Mouse (Mus musculus): ENCODE measurements around the gene Mmp9. TPM values are rescaled to one million over a fixed set of nuclear protein-coding genes. Genes with fewer than 3 reads are reported as not detected.

Gene Mmp9
- 9.1 TPM for polyA plus RNA-seq (2014; fragmentation: Illumina TruSeq; extraction: RNeasy Lipid Tissue Mini Kit (QIAGEN cat#74804); ENCODE audit: low read depth, low replicate concordance)

DNA sequence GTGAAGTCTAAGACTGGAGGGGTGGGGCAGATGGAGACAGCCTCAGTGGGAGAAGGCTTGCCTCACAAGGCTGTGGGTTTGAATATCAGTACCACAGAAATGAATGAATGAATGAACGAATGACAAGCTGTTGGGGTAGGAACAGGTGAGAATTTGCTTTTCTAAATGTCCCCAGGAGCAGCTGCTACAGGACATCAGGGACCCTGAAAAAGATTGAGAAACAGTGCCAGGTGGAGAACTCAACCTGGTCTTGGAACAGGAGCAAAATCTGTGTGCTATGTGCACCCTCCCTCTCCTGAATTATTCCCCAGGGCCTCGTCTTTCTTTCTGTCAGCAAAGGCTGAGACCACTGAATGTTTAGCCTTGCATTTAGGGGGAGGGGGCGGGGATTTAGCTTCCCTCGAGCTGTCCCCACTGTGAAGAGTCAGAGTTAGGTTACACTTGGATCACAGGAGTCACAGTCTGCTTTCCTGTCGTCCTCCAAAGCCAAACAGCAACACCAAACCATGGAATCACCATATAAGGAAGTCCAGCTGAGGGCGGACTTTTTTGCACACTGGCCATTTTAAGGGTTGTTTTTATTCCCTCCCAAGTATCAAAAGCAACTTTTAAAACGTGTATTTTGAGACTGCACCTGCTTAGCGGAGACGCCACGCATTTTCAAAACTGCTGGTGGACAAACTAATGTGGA lies at the start of gene Mmp9:
Gene Mmp9, plus strand, starts transcription at position 641 of the 691 bp plus-strand sequence.

DNA sequence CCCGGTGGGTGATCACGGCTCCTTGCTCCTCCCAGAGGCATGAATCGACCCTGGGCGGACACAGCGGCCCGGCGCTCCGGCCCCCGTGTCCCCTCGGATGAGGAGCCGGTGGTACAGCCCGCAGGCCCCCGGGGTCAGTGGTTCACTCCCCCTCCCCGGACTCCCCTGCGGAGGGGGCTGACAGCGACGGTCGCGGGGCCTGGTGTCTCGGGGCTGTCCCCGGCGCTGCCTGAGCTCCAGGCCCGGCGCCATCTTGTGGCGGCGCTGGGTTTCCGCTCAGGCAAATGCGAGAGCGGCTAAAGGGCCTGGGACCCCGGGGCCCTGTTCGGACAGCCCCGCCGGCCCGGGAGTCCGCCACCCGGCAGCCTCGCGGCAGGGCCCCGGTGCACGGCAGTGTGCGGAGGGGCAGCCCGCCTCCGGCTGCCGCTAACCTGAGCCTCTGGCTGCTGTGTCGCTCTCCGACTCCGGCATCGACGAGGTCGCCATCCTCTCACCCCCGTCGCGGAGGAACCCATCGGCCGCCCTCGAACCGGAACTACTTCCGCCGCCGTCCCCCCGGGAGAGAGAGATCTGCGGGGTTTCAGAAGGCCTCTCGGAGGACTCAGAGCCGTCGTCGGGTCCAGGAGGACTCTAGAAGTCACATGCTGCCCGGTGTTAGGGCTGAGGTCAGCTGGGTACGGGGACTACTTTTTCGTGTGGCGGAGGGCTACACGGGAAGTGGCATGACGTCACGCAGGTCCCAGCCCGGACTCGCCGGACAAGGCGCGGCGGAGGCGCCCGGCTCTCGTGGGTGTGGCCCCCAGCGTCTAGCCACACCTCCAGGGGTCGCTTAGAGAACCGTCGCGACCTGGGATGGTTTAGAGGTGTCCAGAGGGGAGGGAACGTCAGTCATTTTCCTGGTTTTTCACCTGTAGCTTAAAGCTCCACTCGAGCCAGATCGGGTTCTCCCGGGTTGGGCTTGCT lies 29.2 kb upstream of the Mmp9 start, which contains the start of gene Zfp335:
Gene Zfp335, minus strand, starts transcription at position 672 of the 963 bp plus-strand sequence.

GRCm38 (mm10) chr2:164960716-164961441 lies 20.3 kb downstream of the Mmp9 start, which contains the start of gene Slc12a5:
Gene Slc12a5, plus strand, starts transcription at chr2:164960802.

Other genes with a start within 250 kb of the Mmp9 start
- gene Spint4, start 242.3 kb upstream of the Mmp9 start, polyA plus RNA-seq (2014; fragmentation: Illumina TruSeq; extraction: RNeasy Lipid Tissue Mini Kit (QIAGEN cat#74804); ENCODE audit: low read depth, low replicate concordance): 1,086 TPM
- gene Spint5, start 225.5 kb upstream of the Mmp9 start, polyA plus RNA-seq (2014; fragmentation: Illumina TruSeq; extraction: RNeasy Lipid Tissue Mini Kit (QIAGEN cat#74804); ENCODE audit: low read depth, low replicate concordance): 379 TPM
- gene Wfdc3, start 194.8 kb upstream of the Mmp9 start, polyA plus RNA-seq (2014; fragmentation: Illumina TruSeq; extraction: RNeasy Lipid Tissue Mini Kit (QIAGEN cat#74804); ENCODE audit: low read depth, low replicate concordance): 12.2 TPM
- 26.0 TPM for gene Dnttip1, start 194.8 kb upstream of the Mmp9 start, polyA plus RNA-seq (2014; fragmentation: Illumina TruSeq; extraction: RNeasy Lipid Tissue Mini Kit (QIAGEN cat#74804); ENCODE audit: low read depth, low replicate concordance)
- 5.0 TPM for gene Ube2c, start 170.9 kb upstream of the Mmp9 start, polyA plus RNA-seq (2014; fragmentation: Illumina TruSeq; extraction: RNeasy Lipid Tissue Mini Kit (QIAGEN cat#74804); ENCODE audit: low read depth, low replicate concordance)
- gene Tnnc2, start 160.8 kb upstream of the Mmp9 start, polyA plus RNA-seq (2014; fragmentation: Illumina TruSeq; extraction: RNeasy Lipid Tissue Mini Kit (QIAGEN cat#74804); ENCODE audit: low read depth, low replicate concordance): 1.0 TPM
- gene Snx21, start 155.0 kb upstream of the Mmp9 start, polyA plus RNA-seq (2014; fragmentation: Illumina TruSeq; extraction: RNeasy Lipid Tissue Mini Kit (QIAGEN cat#74804); ENCODE audit: low read depth, low replicate concordance): 18.3 TPM
- gene Acot8, start 135.9 kb upstream of the Mmp9 start, polyA plus RNA-seq (2014; fragmentation: Illumina TruSeq; extraction: RNeasy Lipid Tissue Mini Kit (QIAGEN cat#74804); ENCODE audit: low read depth, low replicate concordance): 19.6 TPM
- gene Zswim3, start 135.7 kb upstream of the Mmp9 start, polyA plus RNA-seq (2014; fragmentation: Illumina TruSeq; extraction: RNeasy Lipid Tissue Mini Kit (QIAGEN cat#74804); ENCODE audit: low read depth, low replicate concordance): 4.2 TPM
- 8.6 TPM for gene Zswim1, start 118.1 kb upstream of the Mmp9 start, polyA plus RNA-seq (2014; fragmentation: Illumina TruSeq; extraction: RNeasy Lipid Tissue Mini Kit (QIAGEN cat#74804); ENCODE audit: low read depth, low replicate concordance)
- gene Spata25, start 112.2 kb upstream of the Mmp9 start, polyA plus RNA-seq (2014; fragmentation: Illumina TruSeq; extraction: RNeasy Lipid Tissue Mini Kit (QIAGEN cat#74804); ENCODE audit: low read depth, low replicate concordance): 1.6 TPM
- 142 TPM for gene Ctsa, start 107.9 kb upstream of the Mmp9 start, polyA plus RNA-seq (2014; fragmentation: Illumina TruSeq; extraction: RNeasy Lipid Tissue Mini Kit (QIAGEN cat#74804); ENCODE audit: low read depth, low replicate concordance)
- 3.0 TPM for gene Neurl2, start 107.3 kb upstream of the Mmp9 start, polyA plus RNA-seq (2014; fragmentation: Illumina TruSeq; extraction: RNeasy Lipid Tissue Mini Kit (QIAGEN cat#74804); ENCODE audit: low read depth, low replicate concordance)
- 169 TPM for gene Pltp, start 83.1 kb upstream of the Mmp9 start, polyA plus RNA-seq (2014; fragmentation: Illumina TruSeq; extraction: RNeasy Lipid Tissue Mini Kit (QIAGEN cat#74804); ENCODE audit: low read depth, low replicate concordance)
- 38.8 TPM for gene Pcif1, start 61.5 kb upstream of the Mmp9 start, polyA plus RNA-seq (2014; fragmentation: Illumina TruSeq; extraction: RNeasy Lipid Tissue Mini Kit (QIAGEN cat#74804); ENCODE audit: low read depth, low replicate concordance)
- gene Zfp335, start 29.0 kb upstream of the Mmp9 start, polyA plus RNA-seq (2014; fragmentation: Illumina TruSeq; extraction: RNeasy Lipid Tissue Mini Kit (QIAGEN cat#74804); ENCODE audit: low read depth, low replicate concordance): 11.1 TPM
- gene Slc12a5, start 20.0 kb downstream of the Mmp9 start, polyA plus RNA-seq (2014; fragmentation: Illumina TruSeq; extraction: RNeasy Lipid Tissue Mini Kit (QIAGEN cat#74804); ENCODE audit: low read depth, low replicate concordance): 1.6 TPM
- gene Ncoa5, start 94.1 kb downstream of the Mmp9 start, polyA plus RNA-seq (2014; fragmentation: Illumina TruSeq; extraction: RNeasy Lipid Tissue Mini Kit (QIAGEN cat#74804); ENCODE audit: low read depth, low replicate concordance): 23.6 TPM
- gene Cd40, start 114.8 kb downstream of the Mmp9 start, polyA plus RNA-seq (2014; fragmentation: Illumina TruSeq; extraction: RNeasy Lipid Tissue Mini Kit (QIAGEN cat#74804); ENCODE audit: low read depth, low replicate concordance): 2.2 TPM
- not detected for gene 1700025C18Rik, start 150.0 kb downstream of the Mmp9 start, polyA plus RNA-seq (2014; fragmentation: Illumina TruSeq; extraction: RNeasy Lipid Tissue Mini Kit (QIAGEN cat#74804); ENCODE audit: low read depth, low replicate concordance)